Mouse (Mus musculus) thymus, postnatal 10 days (tissue): ENCODE data around the gene Sox6.

Experiments
- DNase-seq, 2 experiments: peaks; one replicate each; pipeline ENCODE4 v3.0.0; 2021; ENCODE audit warnings: low spot score in 2 of 2

The Sox6 gene

GRCm38 (mm10) chr7:115830366-115830765, 208.2 kb downstream of the Sox6 start:
- DNase-seq = no peak

GRCm38 (mm10) chr7:115829756-115830155, 208.8 kb downstream of the Sox6 start:
- DNase-seq = no peak

- DNase-seq = no peak
Measured at GRCm38 (mm10) chr7:115829260-115829659, 209.3 kb downstream of the Sox6 start.

GRCm38 (mm10) chr7:115825295-115825694, 213.3 kb downstream of the Sox6 start:
- DNase-seq = no peak

GRCm38 (mm10) chr7:115824621-115825256, 213.9 kb downstream of the Sox6 start:
- DNase-seq = no peak

GRCm38 (mm10) chr7:115819136-115819535, 219.5 kb downstream of the Sox6 start:
- DNase-seq = no peak

GRCm38 (mm10) chr7:115803256-115803655, 235.3 kb downstream of the Sox6 start:
- no peak for DNase-seq

GRCm38 (mm10) chr7:115794139-115794858, 244.3 kb downstream of the Sox6 start:
- no peak for DNase-seq

- no peak for DNase-seq
Measured at GRCm38 (mm10) chr7:115792841-115793240, 245.8 kb downstream of the Sox6 start.

GRCm38 (mm10) chr7:115789116-115789823, 249.3 kb downstream of the Sox6 start:
- no peak for DNase-seq

- DNase-seq = no peak
Measured at GRCm38 (mm10) chr7:115783982-115784917, 254.3 kb downstream of the Sox6 start.

GRCm38 (mm10) chr7:115780148-115780547, 258.4 kb downstream of the Sox6 start:
- DNase-seq = no peak

- no peak for DNase-seq
Measured at GRCm38 (mm10) chr7:115779544-115779943, 259.1 kb downstream of the Sox6 start.

GRCm38 (mm10) chr7:115776736-115777135, 261.9 kb downstream of the Sox6 start:
- no peak for DNase-seq

- no peak for DNase-seq
Measured at GRCm38 (mm10) chr7:115776324-115776723, 262.3 kb downstream of the Sox6 start.

GRCm38 (mm10) chr7:115766316-115766715, 272.3 kb downstream of the Sox6 start:
- no peak for DNase-seq

- DNase-seq = no peak
Measured at GRCm38 (mm10) chr7:115763851-115764250, 274.7 kb downstream of the Sox6 start.

- no peak for DNase-seq
Measured at GRCm38 (mm10) chr7:115758172-115758571, 280.4 kb downstream of the Sox6 start.

- no peak for DNase-seq
Measured at GRCm38 (mm10) chr7:115755272-115755671, 283.3 kb downstream of the Sox6 start.

GRCm38 (mm10) chr7:115754216-115754615, 284.4 kb downstream of the Sox6 start:
- no peak for DNase-seq

GRCm38 (mm10) chr7:115752121-115752634, 286.4 kb downstream of the Sox6 start:
- DNase-seq = no peak
